Mouse (Mus musculus) bone marrow, adult 2 months (tissue): ENCODE data around the gene Id2. TPM values are rescaled to one million over a fixed set of nuclear protein-coding genes. Genes with fewer than 3 reads are reported as not detected.

Experiments used
- H3K27ac ChIP-seq: fragments of 200-500 bp; 2 replicates; pipeline ENCODE4 v1.5.1; 2012; ENCODE audit warnings: low read depth, mild to moderate bottlenecking, control low read depth, inconsistent platforms, low read length; ENCODE audit not compliant: control insufficient read depth, poor library complexity, insufficient read depth
- H3K4me1 ChIP-seq: fragments of 200-500 bp; 2 replicates; pipeline ENCODE4 v1.6.1; 2011; ENCODE audit warnings: low read length; ENCODE audit not compliant: control insufficient read depth, insufficient read depth
- H3K4me3 ChIP-seq: fragments of 200-500 bp; replicated peaks from 2 replicates; pipeline ENCODE3; 2011; ENCODE audit warnings: mild to moderate bottlenecking, low read depth, low read length, control low read depth; ENCODE audit not compliant: control insufficient read depth
- CTCF ChIP-seq: fragments of 200-500 bp; IDR thresholded peaks from 2 replicates; pipeline ENCODE4 v1.5.1; 2011; ENCODE audit warnings: low read length, control low read depth; ENCODE audit not compliant: control insufficient read depth, insufficient read depth
- POLR2A ChIP-seq: fragments of 200-500 bp; IDR thresholded peaks from 2 replicates; pipeline ENCODE4 v1.6.1; 2011; ENCODE audit warnings: low read depth, mild to moderate bottlenecking, control low read depth, low read length, borderline replicate concordance; ENCODE audit not compliant: control insufficient read depth
- WGBS: fragments of 180-500 bp; shearing (Covaris S2); methylation state at CpG from one replicate; pipeline ENCODE4 v1.1.7; 2018; 5-methylcytosine and 5-hydroxymethylcytosine counted together
- polyA plus RNA-seq: library from polyadenylated mRNA; stranded (reverse); fragments of >200 nt; gene quantifications from 2 replicates; pipeline ENCODE4 v1.2.4, GENCODE M21; 2011; ENCODE audit warnings: low replicate concordance; ENCODE audit not compliant: missing spikeins, insufficient read depth, insufficient read length

The Id2 gene
- polyA plus RNA-seq, 1 experiment: 39.6 TPM

- under 1% methylated on average over 38 of the region's 38 CpGs for WGBS
- H3K4me1 ChIP-seq: peaks cover 1% of the 10 kb centered on the region; the same call in 1 of the 2 replicates
- no peak for TF ChIP-seq CTCF
- TF ChIP-seq POLR2A: no peak
- no peak overlapping the region for H3K27ac ChIP-seq
- H3K4me3 ChIP-seq: no peak overlapping the region
Measured at GRCm38 (mm10) chr12:25099563-25100408, 2.8 kb upstream of the Id2 start.

- H3K27ac ChIP-seq: no peak overlapping the region
- H3K4me3 ChIP-seq: no peak overlapping the region
- peaks cover 1% of the 10 kb centered on the region; the same call in 1 of the 2 replicates for H3K4me1 ChIP-seq
- WGBS: under 1% methylated on average over 9 of the region's 9 CpGs
- TF ChIP-seq POLR2A: no peak
- TF ChIP-seq CTCF: no peak
Measured at GRCm38 (mm10) chr12:25099313-25099562, 2.3 kb upstream of the Id2 start.

GRCm38 (mm10) chr12:25098561-25099312, 1.8 kb upstream of the Id2 start:
- WGBS: under 1% methylated on average over 61 of the region's 61 CpGs
- TF ChIP-seq CTCF (no peak), POLR2A (no peak)
- H3K4me1 ChIP-seq: peaks cover 1% of the 10 kb centered on the region; the same call in 1 of the 2 replicates

GRCm38 (mm10) chr12:25098161-25098550, 1.2 kb upstream of the Id2 start:
- H3K4me1 ChIP-seq: peaks cover 1% of the 10 kb centered on the region; the same call in 1 of the 2 replicates
- no peak for TF ChIP-seq POLR2A
- peak overlapping the region; percentile 52 for H3K4me3 ChIP-seq
- 8% methylated on average over 10 of the region's 10 CpGs for WGBS
- H3K27ac ChIP-seq: peak overlapping the region; percentile 47; the same call in 1 of the 2 replicates

More at GRCm38 (mm10) chr12:25098561-25099312, 1.8 kb upstream of the Id2 start:
- Histone ChIP-seq H3K27ac (peak overlapping the region; percentile 47; the same call in 1 of the 2 replicates), H3K4me3 (peak overlapping the region; percentile 52)

GRCm38 (mm10) chr12:25097210-25098160, 545 bp upstream of the Id2 start:
- Histone ChIP-seq H3K4me3 (no peak overlapping the region), H3K27ac (no peak overlapping the region)

GRCm38 (mm10) chr12:25096640-25097051, 294 bp downstream of the Id2 start:
- peaks cover 1% of the 10 kb centered on the region; the same call in 1 of the 2 replicates for H3K4me1 ChIP-seq
- peak overlapping the region; percentile 75 for H3K27ac ChIP-seq
- TF ChIP-seq CTCF (no peak), POLR2A (no peak)
- H3K4me3 ChIP-seq: peak overlapping the region; percentile 84
- WGBS: 3% methylated on average over 15 of the region's 15 CpGs

More at GRCm38 (mm10) chr12:25097210-25098160, 545 bp upstream of the Id2 start:
- TF ChIP-seq POLR2A (no peak), CTCF (no peak)
- 11% methylated on average over 28 of the region's 28 CpGs for WGBS
- peaks cover 1% of the 10 kb centered on the region; the same call in 1 of the 2 replicates for H3K4me1 ChIP-seq

- TF ChIP-seq POLR2A (peak; percentile 96), CTCF (no peak)
- under 1% methylated on average over 41 of the region's 41 CpGs for WGBS
- H3K27ac ChIP-seq: peak overlapping the region; percentile 75
- peaks cover 1% of the 10 kb centered on the region; the same call in 1 of the 2 replicates for H3K4me1 ChIP-seq
- peak overlapping the region; percentile 84 for H3K4me3 ChIP-seq
Measured at GRCm38 (mm10) chr12:25095974-25096639, 833 bp downstream of the Id2 start.
